Mouse (Mus musculus) heart, postnatal 4 days (tissue): ENCODE results near the gene Vmn1r24. TPM values are rescaled to one million over a fixed set of nuclear protein-coding genes. Genes with fewer than 3 reads are reported as not detected.
"Not testable (repeated sequence)": the region's sequence is repeated elsewhere in the genome, so short reads cannot be mapped to it uniquely, and the experiment has no call there.

ENCODE experiments used
- DNase-seq: peaks from one replicate; pipeline ENCODE4 v3.0.0; 2021
- total RNA-seq, 2 experiments: library from RNA; stranded (reverse); gene quantifications; 2 replicates each; pipeline ENCODE4 v1.2.3; 2021

Gene Vmn1r24
- total RNA-seq = not detected

GRCm38 (mm10) chr6:57961403-57961802 lies at the start of gene Vmn1r24:
TSS of gene Vmn1r24 (minus strand) at chr6:57961503.
- DNase-seq = not testable (repeated sequence)

GRCm38 (mm10) chr6:57980710-57981109 lies 19.4 kb upstream of the Vmn1r24 start, which contains the start of gene Vmn1r25:
TSS of gene Vmn1r25 (minus strand) at chr6:57980810.
- DNase-seq = no peak

GRCm38 (mm10) chr6:57926738-57927137 lies 34.6 kb downstream of the Vmn1r24 start, which contains the start of gene Vmn1r23:
TSS of gene Vmn1r23 (minus strand) at chr6:57926838.
- no peak for DNase-seq

- DNase-seq = no peak
Observed at GRCm38 (mm10) chr6:57907928-57908327, 53.4 kb downstream of the Vmn1r24 start, which contains the start of gene Vmn1r22. TSS of gene Vmn1r22 (minus strand) at chr6:57908028.

Other genes starting within 250 kb of the Vmn1r24 start
- 10 to 100 TPM; 27.8 to 30.5 TPM for gene Vopp1, start 136.3 kb downstream of the Vmn1r24 start, total RNA-seq
- gene Vmn1r21, start 111.2 kb downstream of the Vmn1r24 start, total RNA-seq = not detected
- not detected for gene Vmn1r22, start 53.5 kb downstream of the Vmn1r24 start, total RNA-seq
- gene Vmn1r23, start 34.7 kb downstream of the Vmn1r24 start, total RNA-seq = not detected
- gene Vmn1r25, start 19.3 kb upstream of the Vmn1r24 start, total RNA-seq = not detected
- gene Vmn1r26, start 53.7 kb upstream of the Vmn1r24 start, total RNA-seq = not detected